Mouse (Mus musculus) brain, adult 2 months (tissue): ENCODE data around the gene Cryab.

Experiments used
- DNase-seq: peaks from one replicate; pipeline ENCODE4 v3.0.0; 2011; ENCODE audit warnings: low read depth, low spot score

The Cryab gene

DNA sequence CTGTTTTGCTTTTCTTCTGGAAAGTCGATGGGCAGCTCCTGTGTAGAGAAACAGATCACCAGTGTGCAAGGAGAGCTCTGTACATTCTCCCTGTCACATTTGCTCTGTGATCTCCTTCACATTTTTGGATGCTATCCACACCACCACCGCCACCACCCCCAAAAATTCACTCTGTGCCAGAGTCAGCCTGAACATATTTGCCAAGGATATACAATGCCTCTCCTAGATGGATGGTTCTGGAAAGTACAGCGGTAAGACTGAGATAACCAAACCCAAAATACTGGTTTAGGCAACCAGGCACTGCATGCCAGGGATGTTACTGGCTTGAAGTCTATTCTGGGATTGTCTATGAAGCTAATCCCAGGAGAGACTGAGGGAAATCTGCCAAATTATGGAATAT is 8.9 kb upstream of the Cryab start:
- DNase-seq = no peak

DNA sequence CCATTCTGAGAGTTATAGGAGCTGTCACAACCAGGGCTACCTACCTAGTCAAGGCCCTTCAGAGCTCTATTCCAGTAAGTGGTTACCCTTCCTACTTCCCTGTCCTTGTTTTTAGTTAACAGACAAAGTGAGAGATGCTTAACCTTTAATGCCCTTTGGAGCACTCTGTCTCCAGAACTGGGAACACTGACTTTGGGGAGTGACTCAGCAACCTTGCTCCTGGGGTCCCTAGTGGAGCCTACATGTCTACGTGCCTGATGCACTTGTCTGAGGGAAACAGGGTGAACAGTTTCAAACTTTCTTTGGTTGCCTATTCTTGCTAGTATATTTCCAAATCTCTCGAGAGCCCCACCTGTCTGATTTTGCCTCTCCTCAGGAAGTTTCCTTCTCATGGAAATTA is 8.4 kb upstream of the Cryab start:
- no peak for DNase-seq

DNA sequence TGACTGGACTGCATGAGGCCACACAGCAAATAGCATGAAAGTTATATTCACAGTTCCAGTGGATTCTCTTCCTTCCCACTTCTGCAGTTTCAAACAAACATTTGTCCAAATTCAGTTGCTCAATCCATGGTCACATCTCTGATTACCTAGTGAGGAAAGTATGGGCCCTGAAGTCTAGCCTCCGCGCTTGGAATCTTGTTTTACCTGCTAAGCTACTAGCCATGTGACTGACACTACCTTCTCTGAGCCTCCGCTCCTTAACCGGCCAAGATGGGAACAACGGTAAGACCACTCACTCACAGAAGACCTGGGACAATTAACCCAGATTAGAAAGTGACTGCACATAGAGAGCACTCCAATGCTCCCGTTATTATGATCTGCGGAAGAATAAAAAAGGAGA is 5.3 kb upstream of the Cryab start:
- DNase-seq = no peak

- DNase-seq = peak; percentile 63
These were observed 4.9 kb upstream of the Cryab start, which contains the start of gene 2310030G06Rik for GRCm38 (mm10) chr9:50746214-50746677. 2310030G06Rik (minus strand) TSS chr9:50746536.

DNA sequence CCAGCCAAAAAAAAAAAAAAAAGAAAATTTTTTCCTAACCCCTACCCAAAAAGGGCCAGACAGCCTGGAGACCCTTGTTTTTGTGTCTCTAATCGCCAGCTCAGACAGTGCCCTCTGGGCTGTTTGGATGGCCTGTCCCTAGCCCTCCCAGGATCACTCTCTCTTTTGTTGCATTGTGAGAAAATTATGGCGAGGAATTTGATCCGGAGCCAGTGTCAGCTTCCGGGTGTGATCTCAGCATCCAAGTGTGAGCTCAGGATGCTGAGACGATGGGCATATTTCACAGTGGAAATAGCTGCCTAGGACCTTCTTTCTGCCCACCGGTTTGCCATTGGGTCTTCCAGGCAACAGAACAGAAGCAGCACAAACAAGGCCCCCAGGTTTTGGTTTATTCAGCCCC is 419 bp upstream of the Cryab start:
- peak; percentile 60 for DNase-seq

DNA sequence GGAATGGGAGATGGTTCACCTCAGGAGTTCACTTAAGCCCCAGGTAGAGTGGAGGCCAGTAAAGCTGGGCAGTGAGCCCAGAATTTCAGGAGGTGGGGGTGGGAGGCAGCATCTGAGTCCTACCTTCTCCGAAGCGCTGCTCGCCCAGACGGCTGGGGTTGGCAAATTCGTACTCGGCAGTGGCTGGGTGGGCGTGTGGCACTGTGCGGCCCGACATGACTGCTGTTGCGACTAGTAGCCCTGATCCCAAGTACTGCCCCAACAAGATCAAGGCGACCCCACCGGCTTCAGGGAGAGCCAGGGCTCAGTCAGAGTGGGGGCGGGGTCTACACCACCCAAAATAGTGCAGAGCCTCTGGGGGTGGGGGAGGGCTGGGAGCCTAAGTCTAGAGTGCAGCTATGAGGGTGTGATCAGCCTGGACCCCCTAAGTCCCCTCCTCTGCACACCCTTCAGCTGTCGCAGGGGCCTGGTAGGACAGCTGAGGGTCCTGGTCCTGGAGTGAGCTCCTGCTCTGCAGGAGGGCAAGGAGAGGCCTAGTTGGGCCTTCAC is 1.0 kb downstream of the Cryab start, which contains the start of gene Hspb2:
Hspb2 (minus strand) TSS at position 301 of the 549 bp plus-strand sequence.
- DNase-seq = peak; percentile 57

- peak; percentile 95 for DNase-seq
These were observed 1.9 kb downstream of the Cryab start for GRCm38 (mm10) chr9:50752784-50753615.

DNA sequence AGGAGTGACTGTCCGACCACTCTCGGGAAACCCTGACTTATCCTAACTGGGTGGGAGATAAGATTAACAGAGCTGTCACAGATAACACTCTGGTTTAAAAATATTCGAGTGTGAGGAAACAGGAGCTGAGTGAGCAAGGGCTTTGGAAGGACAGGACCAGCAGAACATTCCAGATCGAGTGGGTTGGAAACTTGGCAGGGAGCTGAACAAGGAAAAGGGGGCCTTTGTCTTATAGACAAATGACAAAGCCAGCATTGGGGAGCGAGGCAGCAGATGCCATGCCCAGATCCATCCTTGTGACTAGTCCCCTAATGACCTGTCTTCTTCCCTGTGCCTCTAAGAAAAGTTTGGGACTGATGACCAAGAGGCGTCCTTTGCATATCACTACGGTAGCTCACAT is 2.8 kb downstream of the Cryab start:
- peak; percentile 90 for DNase-seq

- no peak for DNase-seq
These were observed 5.6 kb downstream of the Cryab start for GRCm38 (mm10) chr9:50756711-50757110.

GRCm38 (mm10) chr9:50761520-50762243 is 10.6 kb downstream of the Cryab start:
- DNase-seq = no peak

DNA sequence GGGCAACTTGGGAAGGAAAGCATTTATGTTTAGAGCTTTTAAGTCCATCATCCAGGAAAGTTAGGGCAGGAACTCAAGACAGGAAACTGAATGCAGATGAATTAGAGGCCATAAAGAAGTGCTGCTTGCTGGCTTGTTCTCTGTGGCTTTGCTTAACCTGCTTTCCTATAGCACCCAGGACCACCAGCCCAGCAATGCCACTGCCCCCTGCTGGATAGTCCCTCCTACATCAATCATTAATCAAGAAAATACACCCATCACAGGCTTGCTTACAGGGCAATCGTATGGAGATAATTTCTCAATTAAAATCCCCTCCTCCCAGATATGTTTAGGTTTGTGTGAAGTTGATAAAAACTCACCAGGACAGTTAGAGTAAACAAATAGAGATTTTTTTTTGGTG is 12.2 kb downstream of the Cryab start:
- peak; percentile 45 for DNase-seq

- DNase-seq = peak; percentile 37
These were observed 16.5 kb downstream of the Cryab start for GRCm38 (mm10) chr9:50767531-50768106.

- DNase-seq = peak; percentile 100
These were observed 17.2 kb downstream of the Cryab start, which contains the start of gene Fdxacb1 for GRCm38 (mm10) chr9:50768107-50769002. Fdxacb1 (plus strand) TSS chr9:50768236.

- DNase-seq = no peak
These were observed 18.9 kb downstream of the Cryab start for GRCm38 (mm10) chr9:50770011-50770410.

DNA sequence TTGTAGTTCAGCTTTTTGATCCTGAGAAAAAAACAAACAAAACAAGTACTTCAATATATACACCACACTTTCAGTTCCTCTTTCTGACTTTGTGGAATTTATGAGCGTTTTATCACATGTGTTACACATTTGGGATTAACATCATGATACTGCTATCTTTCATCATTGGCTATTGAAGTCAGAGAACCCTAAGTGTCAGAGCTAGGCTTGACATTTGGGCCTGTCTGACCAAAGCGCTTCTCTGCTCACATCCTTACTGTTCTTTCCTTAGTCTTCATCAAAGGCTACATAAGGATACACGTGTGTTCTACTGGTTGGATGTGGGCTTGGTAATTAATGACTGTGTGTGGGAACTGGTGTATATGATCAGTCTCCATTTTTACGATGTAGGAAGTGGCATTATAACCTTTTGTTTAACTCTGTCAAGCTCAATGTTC is 22.9 kb downstream of the Cryab start:
- no peak for DNase-seq

DNA sequence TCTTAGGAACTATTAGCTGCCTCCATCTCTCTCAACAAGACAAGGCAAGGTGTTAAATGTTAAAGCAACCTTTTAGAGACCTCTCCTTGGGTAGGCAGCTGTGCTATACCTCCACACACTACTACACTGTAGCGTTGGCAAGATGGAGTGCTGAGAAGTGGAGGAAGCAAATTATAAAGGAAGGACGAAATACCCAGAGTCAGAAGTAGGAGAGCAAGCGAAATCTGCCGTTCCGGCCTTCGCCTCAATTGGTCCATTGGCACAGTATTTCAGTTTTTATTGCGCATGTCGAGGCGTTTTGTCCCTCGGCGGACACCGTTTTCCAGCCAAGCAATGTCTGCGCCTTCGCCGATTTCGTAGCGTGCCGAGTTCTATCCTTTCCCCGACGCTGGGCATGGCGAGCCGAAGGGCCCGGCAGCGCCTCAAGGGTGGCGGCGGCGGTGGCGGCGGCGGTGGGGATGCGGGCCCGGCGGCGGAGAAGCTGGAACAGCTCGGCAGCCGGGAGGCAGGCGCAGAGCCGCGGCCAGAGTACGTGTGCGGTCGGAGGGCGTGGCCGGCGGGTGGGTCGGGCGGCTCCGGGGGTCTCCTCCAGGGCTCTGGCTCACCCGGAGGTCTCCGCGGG is 24.0 kb downstream of the Cryab start, which contains the start of the genes Alg9 and 1110032A03Rik:
Alg9 (plus strand) TSS at position 29 of the 622 bp plus-strand sequence.
1110032A03Rik (minus strand) TSS at position 530 of the 622 bp plus-strand sequence.
- peak; percentile 96 for DNase-seq

DNA sequence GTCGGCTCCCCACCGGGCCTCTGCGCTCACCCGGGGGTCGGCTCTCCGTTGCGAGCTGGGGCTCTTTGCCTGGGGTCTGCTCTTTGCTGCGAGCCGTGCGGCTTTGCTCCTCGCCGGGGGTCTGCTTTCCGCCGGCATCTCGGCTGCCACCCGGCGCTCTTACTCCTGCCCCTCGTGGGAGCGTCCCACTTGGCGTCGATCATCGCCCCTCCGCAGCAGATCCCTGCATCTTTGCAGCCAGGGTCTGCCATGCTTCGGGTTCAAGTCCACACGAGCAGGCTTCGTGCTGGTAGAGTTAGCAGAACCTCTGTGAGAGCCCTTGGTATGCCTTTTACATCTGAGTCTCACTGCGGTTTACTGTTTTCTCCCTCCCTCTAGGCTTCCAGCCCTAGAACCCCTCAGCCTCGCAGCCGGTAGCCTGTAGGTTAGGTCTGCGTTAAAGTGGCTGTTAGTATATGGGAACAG is 24.6 kb downstream of the Cryab start:
- peak; percentile 19 for DNase-seq

DNA sequence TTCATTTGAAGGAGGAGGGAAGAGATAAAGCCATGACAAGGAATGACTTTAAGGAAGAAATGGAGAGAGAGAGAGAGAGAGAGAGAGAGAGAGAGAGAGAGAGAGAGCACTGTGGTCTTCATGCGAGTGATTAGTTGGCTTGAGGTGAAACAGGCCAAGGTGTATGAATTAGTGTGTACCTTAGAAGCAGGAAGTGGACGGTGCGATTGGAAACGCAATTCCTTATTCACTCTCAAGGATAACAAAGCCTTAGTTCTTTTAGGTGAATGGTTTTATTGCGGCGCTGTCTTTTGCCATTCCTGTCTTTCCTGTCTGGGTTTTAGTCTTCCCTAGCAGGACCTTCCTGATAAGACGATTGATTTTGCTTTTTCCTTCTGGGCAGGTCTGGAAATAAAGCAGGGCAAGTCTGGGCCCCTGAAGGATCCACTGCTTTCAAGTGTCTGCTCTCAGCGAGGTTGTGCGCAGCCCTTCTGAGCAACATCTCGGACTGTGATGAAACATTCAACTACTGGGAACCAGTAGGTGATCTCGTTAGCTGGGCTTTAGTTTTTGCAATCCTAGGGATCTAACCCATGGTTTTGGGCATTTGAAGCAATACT is 25.1 kb downstream of the Cryab start:
- DNase-seq = no peak

DNA sequence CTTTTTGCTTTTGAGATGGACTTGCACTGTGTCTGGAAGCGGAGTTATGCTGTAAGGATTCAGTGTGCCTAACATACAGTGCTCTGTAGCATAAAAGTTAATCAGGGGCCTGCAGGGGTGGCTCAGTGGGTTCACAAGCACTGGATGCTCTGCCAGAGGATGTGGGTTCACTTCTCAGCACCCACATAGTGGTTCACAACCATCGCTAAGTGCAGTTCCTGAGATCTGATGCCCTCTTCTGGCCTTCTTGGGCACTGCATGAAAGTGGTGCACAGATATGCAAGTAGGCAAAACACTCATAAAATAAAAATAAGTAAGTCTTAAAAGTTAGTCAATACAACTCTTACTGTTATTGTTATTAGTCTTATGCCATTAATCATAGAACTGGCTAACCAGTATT is 31.0 kb downstream of the Cryab start:
- peak; percentile 43 for DNase-seq

GRCm38 (mm10) chr9:50795266-50795665 is 44.1 kb downstream of the Cryab start:
- no peak for DNase-seq
